Mouse (Mus musculus) brain, embryonic 14.5 days (tissue): ENCODE data around the gene Atp5j2.

Experiments used
- CTCF ChIP-seq: fragments of 200-500 bp; IDR thresholded peaks from 2 replicates; pipeline ENCODE4 v1.5.1; 2012; ENCODE audit warnings: inconsistent platforms, mild to moderate bottlenecking, moderate library complexity, borderline replicate concordance; ENCODE audit not compliant: insufficient read depth, insufficient read length; ENCODE audit errors: extremely low read depth
- POLR2A ChIP-seq: fragments of 200-500 bp; IDR thresholded peaks from 2 replicates; pipeline ENCODE4 v1.6.1; 2012; ENCODE audit warnings: mild to moderate bottlenecking, inconsistent platforms, borderline replicate concordance; ENCODE audit not compliant: poor library complexity, insufficient read depth, insufficient read length, severe bottlenecking; ENCODE audit errors: extremely low read depth

GRCm38 (mm10) chr5:145218206-145218605, 26.3 kb upstream of the Atp5j2 start:
- TF ChIP-seq CTCF (no peak), POLR2A (no peak)
